Mouse (Mus musculus): ENCODE results near the gene 4930438A08Rik.
A peak's percentile ranks its signal among the peaks of the same experiment; 100 is the strongest.

The 4930438A08Rik gene

DNA sequence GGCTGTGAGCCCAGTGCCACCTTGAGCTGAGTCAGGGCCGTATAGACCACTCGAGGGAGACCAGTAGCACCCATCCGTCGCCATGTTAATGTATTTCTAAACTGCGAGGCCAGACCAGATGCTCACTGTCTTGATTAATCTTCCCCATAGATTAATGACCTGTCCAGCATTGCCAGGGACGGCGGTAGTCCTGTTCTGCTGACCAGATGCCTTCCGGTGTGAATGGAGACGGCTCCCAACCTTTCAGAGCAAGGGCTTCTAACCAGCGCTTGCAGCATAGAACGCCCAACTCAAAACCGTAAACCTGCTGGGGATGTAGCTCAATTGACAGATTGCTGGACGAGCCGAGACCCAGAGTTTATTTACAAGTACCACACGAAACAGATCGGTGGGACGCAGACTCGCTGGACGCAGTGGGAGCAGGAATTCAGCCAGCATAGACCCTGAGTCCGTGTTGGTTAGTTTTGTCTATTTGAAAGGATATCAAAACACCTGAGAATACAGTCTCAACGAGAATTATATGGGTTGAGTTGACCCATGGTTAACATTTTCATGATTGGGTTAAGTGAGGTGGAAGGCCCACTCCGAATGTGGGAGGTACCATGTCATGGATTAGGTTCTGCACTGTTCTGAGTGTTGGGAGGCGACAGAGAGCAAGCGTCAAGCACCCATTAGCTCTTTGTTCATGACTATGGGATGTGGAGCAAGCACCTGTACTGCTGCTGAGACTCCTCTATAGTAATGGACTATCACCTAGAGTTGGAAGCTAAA is 49.2 kb downstream of the 4930438A08Rik start:
- peak; percentile 52 for DNase-seq (ENCODE audit: low read depth, low spot score)

DNA sequence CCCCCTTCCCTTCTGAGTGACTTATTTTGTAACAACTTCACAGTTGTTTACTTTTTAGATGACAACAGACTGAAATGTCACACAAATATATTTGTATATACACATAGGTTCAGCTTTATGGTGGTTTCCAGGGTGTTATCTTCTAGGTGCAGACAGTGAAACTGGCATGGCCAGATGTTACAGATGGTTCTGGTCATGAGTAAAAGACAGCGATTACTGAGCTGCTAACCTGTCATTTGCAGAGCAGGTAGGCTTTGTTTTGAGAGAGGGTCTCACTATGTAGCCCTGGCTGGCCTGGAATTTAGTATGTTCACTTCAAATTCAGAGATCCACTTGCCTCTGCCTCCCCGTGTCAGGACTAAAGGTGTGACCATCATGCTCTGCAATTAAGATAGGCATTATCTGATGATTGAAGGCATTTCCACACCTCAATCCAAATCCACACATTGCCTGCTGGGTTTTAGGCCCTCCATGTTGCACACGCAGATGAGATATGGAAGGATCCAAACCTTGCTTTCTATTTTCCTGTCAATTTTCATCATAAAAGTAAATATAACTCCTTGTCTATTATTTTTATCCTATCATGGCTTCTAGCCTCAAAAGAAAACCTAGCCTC is 50.1 kb downstream of the 4930438A08Rik start:
- DNase-seq (ENCODE audit: low read depth, low spot score): peak; percentile 5

DNA sequence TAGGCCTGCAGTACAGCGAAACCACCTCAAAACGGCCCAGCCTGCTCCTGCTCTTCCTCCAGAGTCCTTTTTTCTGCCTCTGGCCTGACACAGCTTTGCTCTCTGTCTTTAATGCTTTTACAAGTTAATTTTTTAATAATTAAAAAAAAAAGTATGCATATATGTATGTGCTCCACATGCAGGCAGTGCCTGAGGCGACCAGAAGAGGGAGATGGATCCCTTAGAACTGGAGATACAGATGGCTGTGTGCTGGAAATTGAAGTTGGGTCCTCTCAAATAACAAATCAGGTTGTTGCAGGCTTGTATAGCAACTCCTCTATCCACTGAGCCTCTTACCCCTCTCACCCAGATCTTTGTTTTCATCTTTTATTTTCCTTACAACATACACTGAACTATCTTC is 52.2 kb downstream of the 4930438A08Rik start:
- peak; percentile 48 for DNase-seq (ENCODE audit: low read depth, low spot score)

DNA sequence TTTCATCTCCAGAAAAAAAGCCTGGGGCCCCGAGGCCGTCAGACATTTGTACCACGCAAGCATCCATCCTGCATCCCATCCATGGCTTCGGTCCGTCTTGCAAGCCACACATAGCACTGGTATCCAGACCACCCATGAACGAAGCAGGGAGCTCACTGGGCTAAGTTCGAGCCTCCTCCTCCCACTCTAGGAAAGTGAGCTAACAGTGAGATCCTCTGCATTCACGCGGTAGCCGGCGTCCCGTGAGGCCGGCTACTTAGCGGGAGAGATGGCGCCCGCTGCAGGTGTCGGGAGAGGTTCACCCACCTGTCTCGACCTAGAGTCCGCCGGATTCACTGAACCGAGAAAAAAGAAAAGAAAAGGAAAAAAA is 55.3 kb downstream of the 4930438A08Rik start:
- DNase-seq (ENCODE audit: low read depth, low spot score): no peak

DNA sequence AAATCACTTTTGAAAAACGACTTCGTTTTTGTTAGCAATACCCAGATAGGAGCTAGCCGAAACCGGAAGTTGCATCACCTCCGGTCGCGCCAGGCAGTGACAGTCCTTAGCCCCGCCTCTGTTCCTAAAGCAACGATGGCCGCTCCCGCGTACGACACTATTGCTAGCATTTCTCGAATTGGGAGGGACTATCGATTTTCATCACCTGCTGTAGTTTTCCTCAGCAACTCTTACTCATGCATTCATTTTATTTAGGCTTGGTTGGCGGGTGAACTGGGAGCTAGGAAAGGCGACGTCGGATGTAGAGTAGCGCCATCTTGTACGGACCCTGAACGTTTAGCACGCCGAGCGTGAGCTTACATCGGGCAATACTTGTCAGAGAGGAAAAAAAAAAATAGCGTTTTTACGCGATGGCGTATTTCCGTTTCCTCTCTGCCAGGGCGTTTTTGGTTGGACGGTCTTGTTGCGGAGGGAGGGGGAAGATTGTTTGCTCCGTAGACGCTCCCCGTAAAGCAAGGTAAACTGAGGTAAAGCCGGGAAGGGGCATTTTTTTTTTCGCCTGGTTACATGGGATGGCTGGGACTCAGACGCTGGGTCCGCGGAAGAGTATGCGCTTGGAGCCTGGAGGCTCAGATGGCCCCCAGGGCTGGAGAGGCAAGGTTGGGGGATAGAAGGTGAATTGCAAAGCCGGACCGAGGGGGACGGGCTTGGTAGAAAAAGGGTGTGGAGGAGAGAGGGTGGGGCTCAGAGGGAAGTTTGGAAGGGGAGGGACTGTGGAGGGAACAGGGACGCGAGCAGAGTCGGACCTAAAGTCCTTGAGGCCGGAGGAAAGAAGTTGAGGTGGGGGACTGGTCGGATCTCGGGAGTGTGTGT is 55.9 kb downstream of the 4930438A08Rik start, which contains the start of the genes Zfp672 and Sh3bp5l:
TSS of gene Zfp672 (minus strand) at position 64 of the 873 bp plus-strand sequence.
TSS of gene Sh3bp5l (plus strand) at position 449 of the 873 bp plus-strand sequence.
- peak; percentile 96 for DNase-seq (ENCODE audit: low read depth, low spot score)

DNA sequence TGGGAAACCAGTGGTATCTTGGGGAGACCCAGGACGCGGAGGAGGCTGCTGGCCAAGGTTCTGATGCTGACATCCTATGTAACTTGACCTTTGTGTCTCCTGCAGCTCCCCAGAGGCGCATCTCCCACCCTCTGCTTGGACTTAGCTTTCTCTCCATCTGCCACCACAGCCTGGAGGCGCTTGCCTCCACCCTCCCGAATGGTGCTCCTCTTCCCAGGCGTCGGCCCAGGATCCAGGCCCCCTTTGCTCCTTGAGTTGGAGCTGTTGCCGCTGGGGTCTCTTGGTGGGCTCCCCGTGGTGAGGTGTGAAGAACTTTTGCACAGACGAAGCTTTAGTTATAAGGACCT is 56.5 kb downstream of the 4930438A08Rik start:
- no peak for DNase-seq (ENCODE audit: low read depth, low spot score)

DNA sequence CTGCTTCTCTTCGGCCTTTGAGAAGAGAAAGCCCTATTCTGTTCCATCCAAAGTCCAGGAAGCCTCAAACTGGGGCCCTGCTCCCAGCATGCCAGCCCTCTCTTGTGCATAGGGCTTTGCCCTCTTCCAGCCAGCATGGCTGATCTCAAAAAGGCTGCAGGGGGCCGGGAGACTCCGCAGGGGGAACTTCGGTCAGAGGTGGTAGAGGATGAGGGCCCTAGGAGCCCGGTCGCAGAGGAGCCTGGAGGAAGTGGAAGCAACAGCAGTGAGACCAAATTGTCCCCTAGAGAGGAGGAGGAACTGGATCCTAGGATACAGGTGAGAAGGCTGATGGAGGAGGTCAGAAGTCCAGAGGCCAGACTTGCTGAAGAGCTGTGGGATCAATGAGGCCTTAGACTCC is 56.9 kb downstream of the 4930438A08Rik start:
- no peak for DNase-seq (ENCODE audit: low read depth, low spot score)

DNA sequence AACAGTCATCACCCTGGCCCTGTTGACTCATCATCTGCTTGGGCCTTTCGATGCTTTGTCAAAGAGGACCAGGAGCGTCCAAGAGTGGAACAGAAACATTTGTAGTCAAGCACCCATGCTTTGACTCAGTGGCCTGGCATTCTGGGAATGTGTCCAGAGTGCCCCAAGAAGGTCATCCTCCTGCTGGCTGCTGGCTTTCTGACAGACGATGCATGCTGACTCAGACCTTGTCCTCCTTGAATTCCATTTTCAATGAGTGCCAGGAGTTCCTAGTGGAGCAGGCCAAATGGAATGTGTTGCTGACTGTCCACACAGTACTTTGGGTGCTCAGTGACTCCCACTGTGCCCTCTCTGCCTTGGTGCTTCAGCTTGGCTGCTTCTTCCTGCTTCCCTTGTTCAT is 60.1 kb downstream of the 4930438A08Rik start:
- no peak for DNase-seq (ENCODE audit: low read depth, low spot score)

Data from A20 (cell line).